ENCODE assay signal across 9 mouse cellular contexts in the genomic region with DNA sequence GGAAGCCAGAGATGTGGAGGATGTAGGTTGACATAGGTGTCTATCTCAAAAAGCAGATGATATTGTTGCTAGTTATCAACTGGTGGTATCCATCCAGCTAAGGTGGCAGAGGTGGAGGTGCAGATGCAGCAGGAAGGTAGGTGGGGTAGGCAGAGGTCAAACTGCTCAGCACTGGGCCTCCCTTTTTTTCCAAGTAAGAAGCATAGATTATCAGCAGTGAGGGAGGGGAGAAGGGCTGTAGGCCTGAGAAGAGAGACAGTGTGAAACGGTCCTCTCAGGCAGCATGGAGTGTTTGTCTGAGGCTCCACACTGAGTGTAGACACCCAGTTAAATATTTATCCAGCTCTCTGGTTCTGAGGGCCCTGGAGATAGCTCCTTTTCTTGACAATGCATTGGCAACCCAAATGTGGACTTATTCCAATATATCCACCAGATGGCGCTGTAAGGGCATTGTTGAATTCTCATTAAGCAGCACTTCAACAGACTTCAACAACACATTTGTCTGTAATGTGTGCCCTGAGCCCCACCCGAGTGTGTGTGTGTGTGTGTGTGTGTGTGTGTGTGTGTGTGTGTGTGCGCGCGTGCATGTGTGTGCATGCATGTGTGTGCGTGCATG. TPM values are rescaled to one million over a fixed set of nuclear protein-coding genes. Genes with fewer than 3 reads are reported as not detected.
A peak's percentile ranks its signal among the peaks of the same experiment; 100 is the strongest.
DNase-seq lines count a peak whose midpoint lies in the region; ATAC-seq and TF ChIP-seq lines count a peak whose summit lies in the region.
"Had no signal": no experiment of that assay in that cellular context is flagged by ENCODE, and none has a peak within 500 bp of the region (broad histone marks: within the 10 kb centered on the region; RNA-seq: fewer than 3 reads in every experiment).

No protein-coding gene starts in this region.

- no peak for ATAC-seq in heart, postnatal 0 days (ENCODE audit: insufficient read depth, low read depth)
- ATAC-seq in heart, embryonic 11.5 days (replicated peaks; ENCODE audit: insufficient number of reproducible peaks, low FRiP score, low TSS enrichment), result no peak; the same call in 1 of the 2 replicates
- ATAC-seq in intestine, postnatal 0 days, result peak; percentile 36; the same call in 1 of the 2 replicates
- ATAC-seq in neural tube, embryonic 14.5 days (ENCODE audit: low read depth), result peak; percentile 77

- no peaks in the 10 kb centered on the region for H3K36me3 ChIP-seq in heart, postnatal 0 days (replicated peaks; ENCODE audit: control insufficient read depth, insufficient read depth, low read length)
- no peaks in the 10 kb centered on the region for H3K36me3 ChIP-seq in heart, embryonic 11.5 days (ENCODE audit: control insufficient read depth, insufficient read depth, low read length)
- no peaks in the 10 kb centered on the region for H3K36me3 ChIP-seq in intestine, postnatal 0 days (ENCODE audit: control insufficient read depth, insufficient read depth)
- H3K36me3 ChIP-seq in neural tube, embryonic 14.5 days (ENCODE audit: control insufficient read depth, insufficient read depth, low read length), result peaks cover 40% of the 10 kb centered on the region

- H3K27ac ChIP-seq in heart, postnatal 0 days (ENCODE audit: low read depth), result no peak overlapping the region
- no peak overlapping the region for H3K27ac ChIP-seq in heart, embryonic 11.5 days (ENCODE audit: low read depth, low read length)
- H3K27ac ChIP-seq in intestine, postnatal 0 days (ENCODE audit: low read depth, low read length), result no peak overlapping the region
- H3K27ac ChIP-seq in neural tube, embryonic 14.5 days (ENCODE audit: low read depth, low read length), result no peak overlapping the region

- intact Hi-C loops in gastrocnemius, postnatal 14 days (cut with DNase I; ENCODE audit: low total_unique reads), result no loop called here

- DNase-seq in heart, postnatal 0 days (ENCODE audit: low spot score), result peak; percentile 63
- peak; percentile 70 for DNase-seq in R1 (ENCODE audit: low read depth, low spot score)
- peak; percentile 34 for DNase-seq in fibroblast of lung, adult 2 months (ENCODE audit: low read depth)
- DNase-seq in lung, adult 18-20 months, result peak; percentile 15 to 62
- no peak for DNase-seq in gastrocnemius, postnatal 14 days

- H3K9me3 ChIP-seq in heart, postnatal 0 days (replicated peaks; ENCODE audit: control insufficient read depth, low read length), result no peaks in the 10 kb centered on the region
- H3K9me3 ChIP-seq in heart, embryonic 11.5 days (replicated peaks; ENCODE audit: control insufficient read depth, low read length), result no peaks in the 10 kb centered on the region
- no peaks in the 10 kb centered on the region for H3K9me3 ChIP-seq in intestine, postnatal 0 days (ENCODE audit: control insufficient read depth)
- H3K9me3 ChIP-seq in neural tube, embryonic 14.5 days (ENCODE audit: control insufficient read depth, low read length), result no peaks in the 10 kb centered on the region

- peak; percentile 82 for TF ChIP-seq CTCF in heart, postnatal 0 days (IDR thresholded peaks at IDR 0.05; ENCODE audit: low read depth)
- peak; percentile 90 for TF ChIP-seq CTCF in intestine, postnatal 0 days (IDR thresholded peaks at IDR 0.05; ENCODE audit: low read depth)

- no peak overlapping the region for H3K4me3 ChIP-seq in heart, postnatal 0 days (ENCODE audit: low read depth, low read length)
- H3K4me3 ChIP-seq in heart, embryonic 11.5 days (ENCODE audit: low read depth, low read length), result no peak overlapping the region
- H3K4me3 ChIP-seq in intestine, postnatal 0 days (ENCODE audit: low read depth, low read length), result no peak overlapping the region
- H3K4me3 ChIP-seq in neural tube, embryonic 14.5 days (ENCODE audit: low read depth, low read length), result no peak overlapping the region
- H3K4me3 ChIP-seq: megakaryocyte, embryonic 14.5 days had no signal

- H3K4me2 ChIP-seq in heart, postnatal 0 days (ENCODE audit: low read depth, low read length), result no peak overlapping the region
- no peak overlapping the region for H3K4me2 ChIP-seq in heart, embryonic 11.5 days
- H3K4me2 ChIP-seq in intestine, postnatal 0 days (replicated peaks; ENCODE audit: low read depth), result no peak overlapping the region
- no peak overlapping the region for H3K4me2 ChIP-seq in neural tube, embryonic 14.5 days (ENCODE audit: low read depth, low read length)

- no peak overlapping the region for H3K9ac ChIP-seq in heart, postnatal 0 days (replicated peaks; ENCODE audit: low read depth, low read length)
- H3K9ac ChIP-seq in heart, embryonic 11.5 days (ENCODE audit: low read depth, low read length), result no peak overlapping the region
- H3K9ac ChIP-seq in intestine, postnatal 0 days (ENCODE audit: low read depth, low read length), result no peak overlapping the region
- H3K9ac ChIP-seq in neural tube, embryonic 14.5 days (replicated peaks; ENCODE audit: low read depth, low read length), result no peak overlapping the region

- no peak for TF ChIP-seq EP300 in heart, postnatal 0 days (IDR thresholded peaks at IDR 0.05; ENCODE audit: low read depth)

- no peaks in the 10 kb centered on the region for H3K27me3 ChIP-seq in heart, postnatal 0 days (ENCODE audit: control insufficient read depth, insufficient read depth, low read length)
- no peaks in the 10 kb centered on the region for H3K27me3 ChIP-seq in heart, embryonic 11.5 days (ENCODE audit: control insufficient read depth, insufficient read depth, low read length)
- no peaks in the 10 kb centered on the region for H3K27me3 ChIP-seq in intestine, postnatal 0 days (replicated peaks; ENCODE audit: control insufficient read depth, insufficient read depth, low read length)
- H3K27me3 ChIP-seq in neural tube, embryonic 14.5 days (ENCODE audit: control insufficient read depth, insufficient read depth, low read length), result no peaks in the 10 kb centered on the region

- WGBS in heart, postnatal 0 days, result 44% methylated on average over 7 of the region's 7 CpGs
- WGBS in heart, embryonic 11.5 days (ENCODE audit: insufficient replicate concordance), result 45% methylated on average over 7 of the region's 7 CpGs
- 37% methylated on average over 7 of the region's 7 CpGs for WGBS in intestine, postnatal 0 days
- WGBS in neural tube, embryonic 14.5 days, result 57% methylated on average over 7 of the region's 7 CpGs

- H3K4me1 ChIP-seq in heart, postnatal 0 days (ENCODE audit: control insufficient read depth, insufficient read depth), result no peaks in the 10 kb centered on the region
- H3K4me1 ChIP-seq in heart, embryonic 11.5 days (ENCODE audit: control insufficient read depth, insufficient read depth, low read length), result no peaks in the 10 kb centered on the region
- H3K4me1 ChIP-seq in intestine, postnatal 0 days (replicated peaks; ENCODE audit: control insufficient read depth, insufficient read depth, low read length), result no peaks in the 10 kb centered on the region
- H3K4me1 ChIP-seq in neural tube, embryonic 14.5 days (ENCODE audit: control insufficient read depth, insufficient read depth, low read length), result no peaks in the 10 kb centered on the region

RNA-seq across cellular contexts. Expression of a gene that starts 23.0 kb away (rescaled TPM):
- 0.11 and 0.23 TPM in 2 replicates for total RNA-seq in heart, postnatal 0 days (2014; rRNA removed; ENCODE audit: low replicate concordance)
- polyA plus RNA-seq in heart, postnatal 0 days (2015; fragmentation: Nextera tagmentation; extraction: Ambion mirVana), result 0.38 and 0.77 TPM in 2 replicates
- polyA plus RNA-seq in heart, embryonic 11.5 days (2014; fragmentation: Nextera tagmentation; extraction: Ambion mirVana), result 1.3 and 1.9 TPM in 2 replicates
- polyA plus RNA-seq in intestine, postnatal 0 days (2015; fragmentation: Nextera tagmentation; extraction: Ambion mirVana), result 0.68 and 0.73 TPM in 2 replicates
- polyA plus RNA-seq in neural tube, embryonic 14.5 days (2014; fragmentation: Nextera tagmentation; extraction: Ambion mirVana), result 14.1 and 24.6 TPM in 2 replicates
- not detected for total RNA-seq in gastrocnemius, postnatal 14 days (2021)

Comparison
In these comparisons a context has a peak if more than half of its experiments do, and no peak if none do; other contexts are left out.
1. ATAC-seq: peak in intestine, postnatal 0 days (single experiment) and neural tube, embryonic 14.5 days (single experiment); none in heart, postnatal 0 days (single experiment) and heart, embryonic 11.5 days (single experiment).